Mouse (Mus musculus) liver, postnatal 0 days (tissue): ENCODE measurements around the gene Adra1d.

Experiments used
- CTCF ChIP-seq: sonication (generic); IDR thresholded peaks from 2 replicates; pipeline ENCODE4 v1.5.1; 2016; ENCODE audit warnings: antibody characterized with exemption, low read depth
- EP300 ChIP-seq: IDR thresholded peaks from 2 replicates; pipeline ENCODE4 v1.6.1; 2016; ENCODE audit warnings: antibody characterized with exemption, low read depth, mild to moderate bottlenecking

DNA sequence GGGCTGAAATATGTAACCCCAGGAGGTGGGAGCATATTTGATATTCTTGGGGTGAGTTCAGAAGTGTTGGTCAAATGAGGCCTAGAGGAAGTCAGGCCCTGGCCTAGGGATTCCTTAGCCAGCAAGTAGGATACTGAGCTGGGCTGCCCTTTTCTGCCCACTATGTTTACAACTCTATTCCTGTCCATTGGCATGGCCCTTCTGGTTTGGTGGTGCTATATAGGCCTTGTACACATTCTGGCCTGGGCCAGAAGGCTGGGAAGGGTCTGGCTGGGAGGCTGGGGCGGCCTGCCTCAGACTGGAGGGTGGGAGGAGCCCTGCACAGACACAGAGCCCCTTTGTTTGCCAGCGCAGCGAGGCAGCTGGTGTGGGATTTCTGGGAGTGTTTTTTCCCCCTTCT is 55.7 kb downstream of the Adra1d start:
- no peak for TF ChIP-seq EP300
- no peak for TF ChIP-seq CTCF
